Mouse (Mus musculus) heart, embryonic 16.5 days (tissue): ENCODE data around the gene Farp1. TPM values are rescaled to one million over a fixed set of nuclear protein-coding genes. Genes with fewer than 3 reads are reported as not detected.

Source experiments
- ATAC-seq: fragments of 200-750 bp; cut with Nextera tagmentation; replicated peaks from 2 replicates; pipeline ENCODE4 v1.8.0; 2017; ENCODE audit warnings: moderate number of reproducible peaks; ENCODE audit not compliant: insufficient read depth, low FRiP score; ENCODE audit errors: extremely low read depth
- H3K27ac ChIP-seq: fragments of 300-500 bp; sonication (generic); 2 replicates; pipeline ENCODE4 v1.5.1; 2014; ENCODE audit warnings: mild to moderate bottlenecking, low read length, control low read depth, moderate library complexity
- H3K27me3 ChIP-seq: fragments of 300-500 bp; sonication (generic); 2 replicates; pipeline ENCODE4 v1.6.1; 2014; ENCODE audit warnings: low read length, mixed read lengths; ENCODE audit not compliant: control insufficient read depth, insufficient read depth
- H3K36me3 ChIP-seq: fragments of 300-500 bp; sonication (generic); 2 replicates; pipeline ENCODE4 v1.6.1; 2014; ENCODE audit not compliant: control insufficient read depth, insufficient read depth
- H3K4me1 ChIP-seq: fragments of 300-500 bp; sonication (generic); 2 replicates; pipeline ENCODE4 v1.6.1; 2014; ENCODE audit warnings: low read length, mixed read lengths; ENCODE audit not compliant: control insufficient read depth, insufficient read depth
- H3K4me2 ChIP-seq: fragments of 300-500 bp; sonication (generic); 2 replicates; pipeline ENCODE4 v1.6.1; 2014; ENCODE audit warnings: low read depth, mild to moderate bottlenecking, control low read depth, low read length
- H3K4me3 ChIP-seq: fragments of 300-500 bp; sonication (generic); 2 replicates; pipeline ENCODE4 v1.5.1; 2014; ENCODE audit warnings: mild to moderate bottlenecking, control low read depth, low read length
- H3K9ac ChIP-seq: fragments of 300-500 bp; sonication (generic); 2 replicates; pipeline ENCODE4 v1.6.1; 2014; ENCODE audit warnings: low read length, control low read depth
- H3K9me3 ChIP-seq: fragments of 300-500 bp; sonication (generic); replicated peaks from 2 replicates; pipeline ENCODE4 v1.6.1; 2016; ENCODE audit warnings: low read length; ENCODE audit not compliant: control insufficient read depth
- WGBS: fragments of 180-500 bp; shearing (Covaris S2); extraction: QIAGEN DNeasy Blood & Tissue Kit; methylation state at CpG from one replicate; pipeline ENCODE4 v1.1.7; 2014; 5-methylcytosine and 5-hydroxymethylcytosine counted together
- polyA plus RNA-seq: library from polyadenylated mRNA; unstranded; fragments of >200 nt; fragmentation: Nextera tagmentation; extraction: Ambion mirVana; gene quantifications from 2 replicates; pipeline ENCODE4 v1.2.1, GENCODE M21; 2015

Gene Farp1
- polyA plus RNA-seq, 1 experiment from 2014 or later, result 11.6 TPM

DNA sequence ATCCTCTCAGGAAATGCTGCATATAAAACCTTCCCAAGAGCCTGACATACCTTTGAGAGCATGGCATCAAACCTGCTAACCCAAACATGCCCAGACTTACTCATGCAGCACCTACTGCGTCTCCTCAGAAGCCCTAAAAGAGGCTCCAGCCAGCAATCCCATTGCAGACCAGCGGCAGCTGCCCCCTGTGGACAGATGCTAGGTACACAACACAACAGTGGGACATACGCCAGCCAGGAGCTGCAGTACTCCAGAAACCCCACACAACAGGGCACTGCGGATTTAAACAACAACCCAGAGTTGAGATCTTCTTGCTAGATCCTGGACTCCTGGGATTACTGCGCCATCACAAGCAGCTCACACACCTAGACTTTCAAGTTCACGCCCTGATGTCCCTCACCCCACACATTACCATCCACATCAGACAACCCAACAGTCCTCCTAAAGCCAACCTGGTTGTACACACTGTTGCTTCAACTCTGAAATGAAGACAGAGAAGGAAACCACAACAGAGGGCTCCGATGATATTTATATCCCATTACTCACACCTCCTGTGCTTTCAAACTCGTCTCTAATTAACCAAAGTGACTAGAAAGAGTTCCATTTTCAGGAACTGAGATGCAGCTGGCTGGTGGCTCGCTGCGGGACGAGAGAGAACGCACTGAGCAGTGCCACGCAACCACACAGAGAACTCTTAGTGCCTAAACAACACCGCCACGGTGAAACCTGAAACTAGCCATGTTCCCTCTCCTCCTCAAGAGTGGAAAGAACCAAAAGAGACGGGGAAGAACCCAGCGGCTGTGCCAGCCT is 289.7 kb downstream of the Farp1 start:
- WGBS, result 66% methylated on average over 17 of the region's 17 CpGs
- Histone ChIP-seq H3K27me3 (no peaks in the 10 kb centered on the region), H3K4me1 (peaks cover 62% of the 10 kb centered on the region), H3K27ac (0 out of 2 replicates have a peak overlapping the region, but pooled peaks have one; percentile 1), H3K4me2 (peak overlapping the region; percentile 2; the same call in 1 of the 2 replicates), H3K36me3 (no peaks in the 10 kb centered on the region), H3K4me3 (no peak overlapping the region), H3K9me3 (no peaks in the 10 kb centered on the region), H3K9ac (no peak overlapping the region)
- ATAC-seq, result 0 out of 2 replicates have a peak, but pooled peaks have one; percentile 24

DNA sequence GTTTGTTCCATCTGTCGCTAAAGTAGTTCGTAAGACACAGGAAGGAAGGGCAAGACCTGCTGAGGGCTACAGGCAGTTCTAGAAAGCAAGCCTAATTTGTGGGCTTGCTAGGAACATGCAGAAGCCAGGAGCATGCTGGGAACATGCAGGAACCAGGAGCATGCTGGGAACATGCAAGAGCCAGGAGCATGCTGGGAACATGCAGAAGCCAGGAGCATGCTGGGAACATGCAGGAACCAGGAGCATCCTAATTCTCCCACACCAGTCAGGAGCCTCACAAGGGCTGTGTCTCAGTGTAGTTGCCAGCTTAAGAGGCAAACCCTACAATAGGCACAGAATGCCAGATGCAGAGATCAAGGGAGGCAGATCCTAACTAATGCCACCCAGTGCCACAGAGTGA is 291.4 kb downstream of the Farp1 start:
- no peak overlapping the region for H3K27ac ChIP-seq
- H3K9ac ChIP-seq, result no peak overlapping the region
- peaks cover 62% of the 10 kb centered on the region for H3K4me1 ChIP-seq
- WGBS, result 76% methylated on average over 2 of the region's 2 CpGs
- H3K4me3 ChIP-seq, result no peak overlapping the region
- no peak for ATAC-seq
- H3K9me3 ChIP-seq, result no peaks in the 10 kb centered on the region
- no peaks in the 10 kb centered on the region for H3K36me3 ChIP-seq
- no peaks in the 10 kb centered on the region for H3K27me3 ChIP-seq
- no peak overlapping the region for H3K4me2 ChIP-seq

DNA sequence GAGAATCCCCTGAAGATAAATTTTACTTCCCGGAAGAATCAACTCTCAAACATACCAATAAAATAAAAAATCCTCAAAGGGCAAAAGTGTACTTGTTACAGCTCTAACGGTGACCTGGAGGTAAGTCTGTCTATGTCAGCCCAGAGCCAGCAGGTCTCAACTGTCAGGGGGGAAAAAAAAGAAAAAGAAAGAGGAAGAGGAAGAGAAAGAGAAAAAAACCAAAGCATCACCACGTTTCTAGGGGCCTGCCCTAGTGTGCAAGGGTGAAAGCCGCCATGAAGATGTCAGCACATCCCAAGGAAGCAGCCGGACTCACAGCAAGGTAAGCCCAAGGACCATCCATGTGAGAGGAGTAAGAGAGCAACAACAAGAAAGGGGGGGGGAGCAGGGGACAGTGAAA is 293.9 kb downstream of the Farp1 start:
- Histone ChIP-seq H3K9ac (no peak overlapping the region), H3K27ac (no peak overlapping the region), H3K36me3 (no peaks in the 10 kb centered on the region), H3K4me2 (no peak overlapping the region), H3K4me3 (no peak overlapping the region), H3K4me1 (peaks cover 38% of the 10 kb centered on the region), H3K9me3 (no peaks in the 10 kb centered on the region), H3K27me3 (no peaks in the 10 kb centered on the region)
- ATAC-seq, result no peak
- WGBS, result 74% methylated on average over 5 of the region's 5 CpGs

- H3K27ac ChIP-seq, result no peak overlapping the region
- no peak overlapping the region for H3K4me3 ChIP-seq
- peaks cover 34% of the 10 kb centered on the region for H3K4me1 ChIP-seq
- no peak overlapping the region for H3K4me2 ChIP-seq
- peaks cover 1% of the 10 kb centered on the region; the same call in 1 of the 2 replicates for H3K36me3 ChIP-seq
- H3K9ac ChIP-seq, result no peak overlapping the region
- 75% methylated on average over 5 of the region's 5 CpGs for WGBS
- ATAC-seq, result no peak
- no peaks in the 10 kb centered on the region for H3K9me3 ChIP-seq
- H3K27me3 ChIP-seq, result no peaks in the 10 kb centered on the region
These were observed 294.5 kb downstream of the Farp1 start for GRCm38 (mm10) chr14:121329401-121330089.

DNA sequence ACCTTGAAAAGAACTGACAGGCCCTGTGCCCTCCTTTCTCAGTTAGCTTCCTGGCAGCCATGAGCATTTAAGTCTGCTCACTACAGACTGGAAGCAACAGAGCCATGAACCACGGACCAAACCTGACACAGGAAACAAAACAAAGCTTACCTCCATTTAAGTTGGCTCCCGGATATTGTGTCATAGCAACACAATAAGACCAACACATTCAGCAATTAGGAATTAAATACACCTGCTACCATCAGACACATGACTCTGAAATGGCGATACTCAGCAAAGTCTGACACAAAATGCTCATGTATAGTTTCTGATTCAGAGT is 295.0 kb downstream of the Farp1 start:
- ATAC-seq, result no peak
- H3K36me3 ChIP-seq, result peaks cover 6% of the 10 kb centered on the region
- H3K9me3 ChIP-seq, result no peaks in the 10 kb centered on the region
- no peak overlapping the region for H3K27ac ChIP-seq
- H3K4me2 ChIP-seq, result no peak overlapping the region
- H3K9ac ChIP-seq, result no peak overlapping the region
- peaks cover 29% of the 10 kb centered on the region for H3K4me1 ChIP-seq
- no peaks in the 10 kb centered on the region for H3K27me3 ChIP-seq
- no peak overlapping the region for H3K4me3 ChIP-seq
- WGBS, result 76% methylated on average over 3 of the region's 3 CpGs

Other genes starting within 250 kb of the Farp1 start
- 62.4 and 65.0 TPM in 2 replicates for gene Ipo5, start 124.0 kb upstream of the Farp1 start, polyA plus RNA-seq